Mouse (Mus musculus) forebrain, embryonic 11.5 days (tissue): ENCODE measurements at regions not wholly inside any gene's neighbourhood (a gene's known extent, or its start where the extent isn't known, plus 50 kb on each side); places are given as distances from the start of the nearest gene placed in this dataset.

ENCODE experiments used
- ATAC-seq: fragments of 200-750 bp; cut with Nextera tagmentation; replicated peaks from 2 replicates; pipeline ENCODE4 v1.8.0; 2017; ENCODE audit warnings: moderate TSS enrichment; ENCODE audit not compliant: low FRiP score
- DNase-seq: peaks from one replicate; pipeline ENCODE4 v3.0.0-alpha.2; 2017; ENCODE audit warnings: low spot score
- H3K27ac ChIP-seq: fragments of 300-500 bp; sonication (generic); 2 replicates; pipeline ENCODE4 v1.5.1; 2014; ENCODE audit warnings: low read depth, low read length
- H3K27me3 ChIP-seq: fragments of 300-500 bp; sonication (generic); 2 replicates; pipeline ENCODE4 v1.6.1; 2014; ENCODE audit warnings: mild to moderate bottlenecking, low read length, mixed read lengths; ENCODE audit not compliant: control insufficient read depth, insufficient read depth
- H3K36me3 ChIP-seq: fragments of 300-500 bp; sonication (generic); 2 replicates; pipeline ENCODE4 v1.6.1; 2014; ENCODE audit warnings: mild to moderate bottlenecking, low read length, moderate library complexity, mixed read lengths; ENCODE audit not compliant: control insufficient read depth, insufficient read depth
- H3K4me1 ChIP-seq: fragments of 300-500 bp; sonication (generic); replicated peaks from 2 replicates; pipeline ENCODE4 v1.6.1; 2014; ENCODE audit warnings: low read length, mixed read lengths; ENCODE audit not compliant: control insufficient read depth, insufficient read depth
- H3K4me2 ChIP-seq: fragments of 300-500 bp; sonication (generic); 2 replicates; pipeline ENCODE4 v1.6.1; 2014; ENCODE audit warnings: low read depth, mild to moderate bottlenecking, low read length, moderate library complexity, mixed read lengths; ENCODE audit not compliant: severe bottlenecking
- H3K4me3 ChIP-seq: fragments of 300-500 bp; sonication (generic); 2 replicates; pipeline ENCODE4 v1.5.1; 2014; ENCODE audit warnings: low read depth, low read length
- H3K9ac ChIP-seq: fragments of 300-500 bp; sonication (generic); 2 replicates; pipeline ENCODE4 v1.6.1; 2014; ENCODE audit warnings: low read length
- H3K9me3 ChIP-seq: fragments of 300-500 bp; sonication (generic); 2 replicates; pipeline ENCODE4 v1.6.1; 2016; ENCODE audit warnings: low read length, mixed read lengths; ENCODE audit not compliant: control insufficient read depth
- WGBS: fragments of 180-500 bp; shearing (Covaris S2); extraction: QIAGEN DNeasy Blood & Tissue Kit; methylation state at CpG from one replicate; pipeline ENCODE4 v1.1.7; 2014; 5-methylcytosine and 5-hydroxymethylcytosine counted together

DNA sequence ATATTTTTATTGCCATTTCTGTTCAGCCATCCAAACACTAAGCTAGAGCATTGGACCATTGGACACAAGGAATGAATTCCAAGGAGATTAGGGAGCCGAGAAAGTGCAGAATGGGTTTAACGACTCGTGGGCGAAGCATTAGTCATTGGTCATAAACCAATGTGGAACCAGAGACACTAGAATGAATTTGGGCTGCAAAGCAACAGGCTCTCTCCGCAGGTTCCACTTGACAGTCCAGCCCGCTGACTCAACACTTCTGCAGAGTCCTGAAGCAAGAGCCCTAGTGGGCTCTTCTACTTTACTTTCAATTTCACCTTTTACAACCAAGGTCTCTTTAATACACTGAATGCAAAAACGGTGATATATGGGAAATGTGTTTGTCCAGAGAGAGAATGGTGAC is 388.0 kb downstream of the Atp23 start:
- no peaks in the 10 kb centered on the region for H3K9me3 ChIP-seq
- H3K27ac ChIP-seq, result no peak overlapping the region
- H3K27me3 ChIP-seq, result no peaks in the 10 kb centered on the region
- DNase-seq, result no peak
- H3K36me3 ChIP-seq, result no peaks in the 10 kb centered on the region
- H3K4me2 ChIP-seq, result no peak overlapping the region
- ATAC-seq, result no peak
- no peak overlapping the region for H3K4me3 ChIP-seq
- H3K9ac ChIP-seq, result no peak overlapping the region
- WGBS, result 79% methylated on average over 7 of the region's 7 CpGs
- H3K4me1 ChIP-seq, result no peaks in the 10 kb centered on the region

DNA sequence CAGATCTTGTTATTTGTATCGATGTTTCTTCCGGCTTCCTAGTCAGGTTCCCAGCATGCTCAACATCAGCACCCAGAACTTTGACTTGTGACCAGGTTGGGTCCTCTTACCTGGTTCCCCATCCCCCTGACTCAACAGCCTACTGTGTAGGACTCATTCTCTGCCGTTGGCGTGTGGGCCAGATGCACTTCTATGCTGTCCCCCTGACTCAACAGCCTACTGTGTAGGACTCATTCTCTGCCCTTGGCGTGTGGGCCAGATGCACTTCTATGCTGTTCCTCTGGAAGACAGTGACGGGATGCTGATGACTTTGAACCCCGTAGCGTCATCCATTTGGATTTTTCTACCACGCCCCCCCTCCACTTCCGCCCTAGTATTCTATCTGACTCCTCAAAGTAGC is 389.6 kb downstream of the Atp23 start:
- no peak for ATAC-seq
- no peaks in the 10 kb centered on the region for H3K36me3 ChIP-seq
- no peaks in the 10 kb centered on the region for H3K4me1 ChIP-seq
- H3K27me3 ChIP-seq, result no peaks in the 10 kb centered on the region
- no peaks in the 10 kb centered on the region for H3K9me3 ChIP-seq
- 96% methylated on average over 10 of the region's 10 CpGs for WGBS
- H3K4me3 ChIP-seq, result no peak overlapping the region
- no peak for DNase-seq
- H3K9ac ChIP-seq, result no peak overlapping the region
- H3K27ac ChIP-seq, result no peak overlapping the region
- no peak overlapping the region for H3K4me2 ChIP-seq

DNA sequence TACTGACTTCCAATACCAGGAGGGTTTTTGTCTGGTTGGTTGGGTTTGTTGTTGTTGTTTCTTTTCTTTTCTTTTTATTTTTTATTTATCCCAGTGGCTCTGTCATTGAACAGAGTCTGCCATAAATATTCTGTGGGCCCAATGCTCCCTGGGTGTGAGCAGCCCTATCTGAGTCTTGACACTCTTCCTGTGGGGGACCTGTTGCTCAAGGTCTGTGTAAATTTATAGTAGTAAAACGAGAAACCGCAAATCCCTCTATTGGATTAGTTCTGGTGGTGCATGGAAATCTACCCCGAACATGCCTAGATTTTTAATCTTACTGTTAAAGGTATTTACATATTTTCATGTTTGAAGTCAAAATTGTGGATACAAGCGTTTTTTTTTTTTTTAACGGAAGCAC is 395.2 kb downstream of the Atp23 start:
- H3K27ac ChIP-seq, result no peak overlapping the region
- H3K9ac ChIP-seq, result no peak overlapping the region
- no peaks in the 10 kb centered on the region for H3K27me3 ChIP-seq
- ATAC-seq (no peak), DNase-seq (no peak)
- H3K4me3 ChIP-seq, result no peak overlapping the region
- no peaks in the 10 kb centered on the region for H3K36me3 ChIP-seq
- no peaks in the 10 kb centered on the region for H3K4me1 ChIP-seq
- no peak overlapping the region for H3K4me2 ChIP-seq
- no peaks in the 10 kb centered on the region for H3K9me3 ChIP-seq
- WGBS, result 91% methylated on average over 5 of the region's 5 CpGs

DNA sequence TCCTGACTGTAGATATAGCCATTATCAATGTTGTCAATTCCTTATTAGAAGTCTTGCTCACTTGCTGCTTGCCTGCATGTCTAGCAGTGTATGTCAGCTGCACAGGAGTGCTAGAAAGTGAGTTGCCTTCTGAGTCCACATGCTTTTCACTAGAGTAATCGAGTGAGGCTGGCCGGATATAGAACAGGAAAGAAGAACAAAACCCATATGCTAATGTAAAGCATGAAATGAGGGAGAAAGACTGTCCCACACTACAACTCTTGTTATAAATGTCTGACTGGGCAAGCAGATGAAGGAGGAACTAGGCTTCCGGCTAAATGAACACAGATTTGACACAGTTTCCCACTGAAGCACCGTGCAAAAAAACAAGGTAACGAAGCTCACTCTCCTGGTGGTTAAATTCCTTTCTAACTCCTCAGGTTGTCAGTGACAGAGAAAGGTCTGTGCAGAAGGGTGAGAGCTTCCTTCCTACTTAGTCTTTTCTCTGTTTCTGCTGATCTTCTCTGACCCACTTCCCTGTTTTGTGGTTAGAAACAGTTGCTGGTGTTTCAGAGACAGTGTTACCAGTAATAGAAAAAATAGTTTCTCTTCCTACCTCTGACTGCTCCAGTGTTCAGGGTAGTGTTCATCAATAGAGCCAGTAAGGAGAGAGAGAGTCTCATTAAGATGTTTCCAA is 399.0 kb downstream of the Atp23 start:
- Histone ChIP-seq H3K4me2 (no peak overlapping the region), H3K4me1 (no peaks in the 10 kb centered on the region), H3K9me3 (no peaks in the 10 kb centered on the region), H3K9ac (no peak overlapping the region), H3K36me3 (no peaks in the 10 kb centered on the region), H3K27me3 (no peaks in the 10 kb centered on the region), H3K4me3 (no peak overlapping the region), H3K27ac (no peak overlapping the region)
- no peak for DNase-seq
- no peak for ATAC-seq
- WGBS, result 63% methylated on average over 5 of the region's 5 CpGs

DNA sequence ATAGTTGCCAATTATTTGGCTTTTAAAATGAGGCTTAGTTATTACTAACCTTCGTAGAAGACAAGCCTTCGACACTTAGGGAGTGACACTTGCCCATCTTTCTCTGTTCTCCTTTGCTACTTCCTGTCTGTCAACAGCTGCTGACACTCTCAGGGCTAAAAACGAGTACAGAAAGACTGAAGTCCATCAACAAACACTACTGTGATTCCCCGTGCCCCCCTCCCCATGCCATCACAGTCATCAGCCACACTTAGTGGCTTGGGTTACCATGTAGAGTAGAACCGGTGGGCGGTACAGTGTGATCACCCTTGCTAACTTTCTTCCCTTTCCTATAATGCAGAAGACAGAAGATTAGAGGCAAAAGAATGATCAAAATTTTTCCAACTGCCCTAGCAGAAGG is 402.4 kb downstream of the Atp23 start:
- H3K4me1 ChIP-seq, result no peaks in the 10 kb centered on the region
- H3K4me2 ChIP-seq, result no peak overlapping the region
- ATAC-seq (no peak), DNase-seq (no peak)
- H3K27ac ChIP-seq, result no peak overlapping the region
- H3K4me3 ChIP-seq, result no peak overlapping the region
- no peaks in the 10 kb centered on the region for H3K36me3 ChIP-seq
- no peak overlapping the region for H3K9ac ChIP-seq
- no peaks in the 10 kb centered on the region for H3K27me3 ChIP-seq
- H3K9me3 ChIP-seq, result no peaks in the 10 kb centered on the region
- WGBS, result 90% methylated on average over 6 of the region's 6 CpGs

DNA sequence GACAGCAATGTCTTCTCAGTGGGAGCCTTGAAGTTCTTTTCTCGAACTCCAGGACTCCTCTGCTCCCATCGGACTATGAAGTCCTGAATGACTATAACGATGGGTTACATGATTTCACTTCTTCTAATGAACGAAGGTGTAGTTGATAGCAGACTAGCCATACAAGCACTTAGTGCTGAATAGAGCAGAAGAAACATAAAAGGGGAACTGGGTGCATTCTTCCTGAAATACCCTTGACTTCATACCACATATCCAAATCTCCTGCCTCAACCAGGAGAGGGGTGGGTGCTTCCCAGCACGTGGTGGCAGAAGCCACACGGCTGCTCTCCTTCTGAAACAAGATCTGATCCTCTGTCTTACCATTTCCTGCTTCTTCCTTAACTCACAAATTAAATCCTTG is 407.4 kb downstream of the Atp23 start:
- WGBS, result 86% methylated on average over 6 of the region's 6 CpGs
- ATAC-seq (no peak), DNase-seq (no peak)
- H3K36me3 ChIP-seq, result no peaks in the 10 kb centered on the region
- no peak overlapping the region for H3K9ac ChIP-seq
- H3K9me3 ChIP-seq, result no peaks in the 10 kb centered on the region
- H3K27ac ChIP-seq, result no peak overlapping the region
- H3K4me2 ChIP-seq, result no peak overlapping the region
- no peak overlapping the region for H3K4me3 ChIP-seq
- H3K27me3 ChIP-seq, result no peaks in the 10 kb centered on the region
- H3K4me1 ChIP-seq, result no peaks in the 10 kb centered on the region

DNA sequence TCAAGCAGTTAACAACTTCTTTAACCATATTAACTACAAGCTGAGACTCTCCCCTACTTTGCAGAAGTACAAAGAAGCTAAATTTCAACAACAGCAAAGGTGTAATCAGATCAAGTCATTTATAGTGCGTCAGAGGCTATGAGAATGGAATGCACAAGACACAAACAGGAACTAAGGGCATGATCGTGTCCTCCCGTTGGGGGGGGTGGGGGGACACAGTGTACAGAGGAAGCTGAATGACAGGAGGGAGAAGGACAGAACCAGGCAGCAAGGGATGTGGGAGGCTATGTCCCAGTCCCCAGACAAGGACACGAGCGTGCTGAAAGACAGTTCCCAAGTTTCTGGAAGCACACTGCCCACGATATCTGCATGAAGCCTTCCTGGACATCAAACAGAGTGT is 408.9 kb downstream of the Atp23 start:
- Histone ChIP-seq H3K4me1 (no peaks in the 10 kb centered on the region), H3K4me3 (no peak overlapping the region), H3K36me3 (no peaks in the 10 kb centered on the region), H3K4me2 (no peak overlapping the region), H3K27ac (no peak overlapping the region), H3K27me3 (no peaks in the 10 kb centered on the region), H3K9ac (no peak overlapping the region), H3K9me3 (no peaks in the 10 kb centered on the region)
- DNase-seq (no peak), ATAC-seq (no peak)
- WGBS, result 82% methylated on average over 6 of the region's 6 CpGs

DNA sequence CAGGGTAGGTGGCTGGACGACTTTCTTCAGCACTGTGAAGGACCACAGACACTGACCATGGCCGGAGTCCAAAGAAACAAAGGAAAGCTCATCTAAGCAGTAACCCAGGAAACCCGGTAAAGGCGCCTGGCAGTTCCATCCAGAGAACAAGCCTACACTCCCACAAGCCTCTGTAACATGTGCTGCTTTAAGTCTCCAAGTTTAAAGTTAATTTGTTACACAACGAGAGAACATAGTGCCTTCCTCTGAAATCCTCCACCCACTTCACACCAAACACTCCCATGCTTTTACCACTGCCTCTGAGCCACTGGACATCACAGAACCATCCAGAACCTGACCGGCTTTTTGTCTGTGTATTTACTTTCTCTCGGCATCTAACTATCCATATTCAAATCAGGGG is 416.0 kb downstream of the Atp23 start:
- ATAC-seq (no peak), DNase-seq (no peak)
- H3K4me3 ChIP-seq, result no peak overlapping the region
- H3K4me1 ChIP-seq, result no peaks in the 10 kb centered on the region
- H3K9me3 ChIP-seq, result no peaks in the 10 kb centered on the region
- H3K9ac ChIP-seq, result no peak overlapping the region
- no peaks in the 10 kb centered on the region for H3K27me3 ChIP-seq
- H3K27ac ChIP-seq, result no peak overlapping the region
- no peaks in the 10 kb centered on the region for H3K36me3 ChIP-seq
- WGBS, result 91% methylated on average over 7 of the region's 7 CpGs
- no peak overlapping the region for H3K4me2 ChIP-seq

DNA sequence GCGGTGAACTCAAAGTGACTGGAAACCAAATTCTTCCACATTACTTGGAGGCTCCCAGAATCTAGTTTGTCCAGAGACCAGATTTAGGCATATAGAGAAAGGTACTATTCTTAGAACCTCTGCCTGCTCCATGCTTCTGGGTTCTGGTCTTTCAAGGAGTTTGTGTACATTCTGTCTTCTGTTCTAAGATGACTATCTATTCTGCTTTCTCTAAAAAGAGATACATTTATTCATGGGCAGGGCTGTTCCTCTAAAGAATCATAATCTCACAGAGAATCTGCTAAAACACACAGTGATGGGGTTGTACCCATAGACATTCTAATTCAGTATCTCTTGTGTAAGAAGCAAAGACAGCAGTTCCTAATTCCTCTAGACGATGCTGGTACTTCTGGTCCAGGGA is 417.7 kb downstream of the Atp23 start:
- H3K4me3 ChIP-seq, result no peak overlapping the region
- H3K4me1 ChIP-seq, result no peaks in the 10 kb centered on the region
- H3K9me3 ChIP-seq, result no peaks in the 10 kb centered on the region
- 87% methylated on average over 2 of the region's 2 CpGs for WGBS
- DNase-seq (no peak), ATAC-seq (no peak)
- H3K27me3 ChIP-seq, result no peaks in the 10 kb centered on the region
- no peak overlapping the region for H3K9ac ChIP-seq
- H3K4me2 ChIP-seq, result no peak overlapping the region
- no peak overlapping the region for H3K27ac ChIP-seq
- no peaks in the 10 kb centered on the region for H3K36me3 ChIP-seq
